Mouse (Mus musculus): ENCODE results near the gene Cyp2j7.
"Not testable (repeated sequence)": the region's sequence is repeated elsewhere in the genome, so short reads cannot be mapped to it uniquely, and the experiment has no call there.

Cyp2j7 gene

GRCm38 (mm10) chr4:96236559-96236958 is at the start of gene Cyp2j7:
Gene Cyp2j7 (minus strand): TSS chr4:96236659.
- in situ Hi-C loops (cut with MboI, MseI) = no loop called here

- in situ Hi-C loops (cut with MboI, MseI) = not testable (repeated sequence)
Observed at GRCm38 (mm10) chr4:96276896-96277295, 40.4 kb upstream of the Cyp2j7 start.

GRCm38 (mm10) chr4:96273907-96274306 is 37.4 kb upstream of the Cyp2j7 start:
- in situ Hi-C loops (cut with MboI, MseI) = no loop called here

GRCm38 (mm10) chr4:96196701-96197100 is 39.8 kb downstream of the Cyp2j7 start:
- in situ Hi-C loops (cut with MboI, MseI) = no loop called here

- in situ Hi-C loops (cut with MboI, MseI) = not testable (repeated sequence)
Observed at GRCm38 (mm10) chr4:96189321-96189720, 47.1 kb downstream of the Cyp2j7 start.

GRCm38 (mm10) chr4:96188671-96189070 is 47.8 kb downstream of the Cyp2j7 start:
- in situ Hi-C loops (cut with MboI, MseI) = not testable (repeated sequence)

GRCm38 (mm10) chr4:96188146-96188545 is 48.3 kb downstream of the Cyp2j7 start:
- in situ Hi-C loops (cut with MboI, MseI) = not testable (repeated sequence)

- in situ Hi-C loops (cut with MboI, MseI) = not testable (repeated sequence)
Observed at GRCm38 (mm10) chr4:96184716-96185115, 51.7 kb downstream of the Cyp2j7 start.

- in situ Hi-C loops (cut with MboI, MseI) = no loop called here
Observed at GRCm38 (mm10) chr4:96162839-96163238, 73.6 kb downstream of the Cyp2j7 start.

GRCm38 (mm10) chr4:96161575-96161974 is 74.9 kb downstream of the Cyp2j7 start:
- in situ Hi-C loops (cut with MboI, MseI) = no loop called here
